Mouse (Mus musculus): ENCODE data around the gene Il22ra1. TPM values are rescaled to one million over a fixed set of nuclear protein-coding genes. Genes with fewer than 3 reads are reported as not detected.

Gene Il22ra1
- total RNA-seq, 2 experiments from 2014 or later: 3.6 TPM; not detected in 1

DNA sequence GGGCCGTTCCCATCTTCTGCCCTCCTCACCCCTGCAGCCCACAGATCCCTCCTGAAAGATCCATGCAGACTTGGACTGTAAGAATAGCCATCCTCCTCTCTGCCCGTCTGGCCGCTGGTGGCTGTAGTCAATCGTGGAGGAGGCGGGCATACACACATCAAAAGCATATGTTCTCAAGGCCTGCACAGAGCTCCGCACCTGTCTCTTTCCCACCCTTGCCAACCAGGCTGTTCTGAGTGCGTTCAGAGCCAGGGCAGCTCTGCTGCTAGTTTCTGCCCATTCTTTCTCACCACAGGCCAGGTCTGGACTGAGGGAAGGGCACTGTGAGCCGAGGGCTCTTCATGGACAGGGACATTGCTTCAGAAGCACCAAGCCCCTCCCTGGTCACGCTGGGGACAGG, 2.2 kb downstream of the Il22ra1 start:
- no peak for ATAC-seq (replicated peaks; ENCODE audit: low FRiP score, poor library complexity, severe bottlenecking)

DNA sequence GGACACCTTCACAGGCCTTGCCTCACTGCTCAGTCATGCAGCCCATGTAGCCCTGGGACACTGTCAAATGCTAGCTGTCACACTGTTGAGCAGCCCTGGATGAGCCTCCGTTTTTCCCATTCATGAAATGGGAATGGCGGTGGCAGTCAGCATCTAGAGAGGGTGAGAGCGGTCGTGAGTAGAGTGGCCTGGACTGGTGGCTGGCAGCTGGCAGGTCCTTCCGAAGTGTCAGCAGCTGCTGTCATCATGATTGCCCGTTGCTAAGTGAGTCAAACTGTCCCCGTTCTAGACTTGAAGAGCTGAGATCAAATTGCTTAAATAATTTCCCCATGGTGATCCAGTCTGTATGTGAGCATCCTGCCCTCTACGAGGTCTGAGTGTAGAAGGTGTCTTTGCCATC, 3.0 kb downstream of the Il22ra1 start:
- no peak for ATAC-seq (replicated peaks; ENCODE audit: low FRiP score, poor library complexity, severe bottlenecking)

DNA sequence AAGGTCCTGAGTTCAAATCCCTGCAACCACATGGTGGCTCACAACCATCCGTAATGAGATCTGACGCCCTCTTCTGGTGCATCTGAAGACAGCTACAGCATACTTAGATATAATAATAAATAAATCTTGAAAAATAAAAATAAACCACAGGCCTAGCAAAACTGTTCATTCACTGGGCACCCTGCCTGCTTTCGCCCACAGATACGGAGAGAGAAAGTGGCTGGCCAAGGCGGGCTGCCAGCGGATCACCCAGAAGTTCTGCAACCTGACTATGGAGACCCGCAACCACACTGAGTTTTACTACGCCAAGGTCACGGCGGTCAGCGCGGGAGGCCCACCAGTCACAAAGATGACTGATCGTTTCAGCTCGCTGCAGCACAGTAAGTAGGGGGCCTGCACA, 5.9 kb downstream of the Il22ra1 start:
- no peak for ATAC-seq (replicated peaks; ENCODE audit: low FRiP score, poor library complexity, severe bottlenecking)

DNA sequence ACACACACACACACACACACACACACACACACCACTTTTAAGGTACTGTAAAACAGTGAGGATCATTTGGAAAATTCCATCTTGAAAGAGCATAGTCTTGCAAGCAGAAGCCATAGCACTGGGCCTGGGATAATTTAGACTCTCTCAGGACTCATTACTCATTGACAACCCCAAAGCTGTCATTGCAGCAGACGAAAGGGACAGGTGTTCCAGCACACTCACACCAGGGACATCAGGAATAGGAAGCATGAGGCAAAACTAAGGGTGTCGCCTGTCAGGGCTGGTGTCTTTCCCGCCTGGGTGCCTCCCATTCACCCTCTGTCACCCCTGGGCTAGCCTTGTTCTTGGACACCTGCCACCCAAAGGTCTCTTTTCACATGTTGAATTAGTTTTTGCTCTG, 8.9 kb downstream of the Il22ra1 start:
- ATAC-seq (replicated peaks; ENCODE audit: low FRiP score, poor library complexity, severe bottlenecking): no peak

DNA sequence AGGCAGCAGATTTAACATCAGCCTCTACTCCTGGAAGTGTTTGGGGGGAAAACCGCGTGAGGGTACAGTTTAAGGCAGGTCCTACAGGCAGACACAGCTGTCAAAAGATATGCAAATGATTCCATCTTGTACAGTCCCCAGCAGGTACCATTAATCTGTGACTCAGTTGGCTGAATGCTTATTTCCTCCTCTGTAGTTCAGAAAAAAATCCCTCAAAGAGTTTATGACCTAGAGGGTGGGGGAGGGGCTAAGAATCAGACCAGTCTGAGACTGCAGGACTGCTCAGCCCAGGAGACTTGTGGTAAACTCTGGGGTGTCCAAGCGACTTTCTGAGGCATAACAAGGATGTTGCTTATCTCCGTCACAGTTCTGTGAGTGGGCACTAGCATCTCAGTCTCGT, 10.3 kb downstream of the Il22ra1 start:
- ATAC-seq (replicated peaks; ENCODE audit: low FRiP score, poor library complexity, severe bottlenecking): peak; percentile 7; the same call in 1 of the 2 replicates

DNA sequence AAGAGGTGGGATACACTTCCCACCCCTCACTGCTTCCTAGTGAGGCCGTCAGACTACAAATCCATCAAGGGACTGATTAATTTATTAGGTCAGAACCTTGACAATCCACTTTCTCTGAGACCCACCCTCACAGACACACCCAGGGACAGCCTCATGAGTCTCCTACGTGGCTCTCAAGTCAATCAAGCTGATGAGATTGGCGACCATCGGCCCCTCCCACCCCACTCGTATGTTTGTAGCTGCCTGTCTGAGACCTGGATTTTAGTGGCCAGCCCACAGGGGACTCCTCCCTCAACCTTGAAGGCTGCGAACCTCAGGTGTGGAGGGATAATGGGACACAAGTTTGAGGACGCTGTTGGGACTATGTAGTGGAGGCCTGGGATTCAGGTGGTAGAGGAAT, 11.2 kb downstream of the Il22ra1 start:
- peak; percentile 58 for ATAC-seq (replicated peaks; ENCODE audit: low FRiP score, poor library complexity, severe bottlenecking)

DNA sequence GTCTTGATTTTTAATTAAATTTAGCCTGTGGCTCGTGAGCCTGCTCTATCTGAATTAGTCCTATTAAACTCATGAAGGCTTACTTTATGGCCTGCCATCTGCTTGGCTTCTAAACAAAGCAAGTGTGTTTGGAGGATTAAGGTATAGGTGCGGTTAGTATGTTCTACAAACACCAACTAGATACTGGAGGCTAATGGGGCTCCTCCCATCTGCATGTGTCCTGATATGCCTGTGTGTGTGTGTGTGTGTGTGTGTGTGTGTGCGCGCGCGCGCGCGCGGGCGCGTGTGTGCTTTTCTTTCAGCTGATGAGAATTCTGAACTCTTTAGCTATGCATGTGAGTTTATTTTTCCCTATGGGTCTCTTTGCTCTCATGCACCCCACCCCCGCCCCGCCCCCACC, 11.7 kb downstream of the Il22ra1 start:
- peak; percentile 85 for ATAC-seq (replicated peaks; ENCODE audit: low FRiP score, poor library complexity, severe bottlenecking)

DNA sequence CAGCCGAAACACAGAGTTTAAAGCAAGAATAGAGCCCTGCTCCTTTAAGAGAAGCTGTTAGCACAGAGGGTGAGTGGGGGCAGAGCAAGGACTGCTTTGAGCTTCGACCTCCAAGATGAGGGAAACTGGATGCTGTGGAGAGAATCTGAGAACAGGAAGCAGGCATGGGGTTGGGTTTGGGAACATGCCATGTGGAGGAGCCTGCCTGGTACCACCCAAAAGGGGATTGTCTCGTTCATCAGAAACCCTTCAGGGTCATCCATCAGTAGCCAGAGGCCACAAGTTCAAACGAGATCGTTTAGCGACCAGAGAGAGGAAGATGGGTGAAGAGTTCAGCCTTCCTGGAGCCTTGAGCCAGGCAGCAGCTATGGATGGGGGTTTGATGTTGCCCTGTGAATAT, 15.5 kb downstream of the Il22ra1 start:
- no peak for ATAC-seq (replicated peaks; ENCODE audit: low FRiP score, poor library complexity, severe bottlenecking)

DNA sequence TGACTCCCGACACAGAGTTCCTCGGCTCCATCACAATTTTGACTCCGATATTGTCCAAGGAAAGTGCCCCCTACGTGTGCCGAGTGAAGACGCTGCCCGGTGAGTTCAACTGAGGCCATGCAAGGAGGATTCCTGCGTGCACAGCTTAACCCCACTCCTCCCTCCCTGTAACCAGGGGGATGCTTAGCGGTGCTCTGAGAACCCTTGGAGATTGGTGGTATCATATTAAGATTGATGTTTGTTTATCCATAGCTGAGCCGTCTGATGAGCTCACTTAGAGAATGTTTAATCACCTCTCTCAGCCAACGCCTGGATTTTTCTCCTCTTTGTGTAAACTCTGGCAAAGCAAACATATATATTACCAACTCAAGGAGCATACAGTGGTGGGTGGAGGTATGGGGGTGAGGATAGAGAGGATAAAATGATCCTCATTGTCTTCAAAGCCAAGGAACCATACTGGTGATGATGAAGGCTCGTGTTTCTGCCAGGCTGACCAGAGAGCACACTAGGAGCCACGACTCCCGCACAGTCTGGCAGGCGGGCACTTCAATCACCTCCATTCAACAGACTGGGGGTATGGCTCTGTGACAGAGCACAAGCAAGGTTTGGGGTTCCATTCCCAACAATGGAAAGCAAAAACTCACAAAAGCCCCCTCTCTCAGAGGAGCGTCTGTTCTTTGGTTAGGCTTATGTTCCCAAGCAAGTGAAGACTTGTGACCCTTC, 16.9 kb downstream of the Il22ra1 start:
- ATAC-seq (replicated peaks; ENCODE audit: low FRiP score, poor library complexity, severe bottlenecking): no peak

DNA sequence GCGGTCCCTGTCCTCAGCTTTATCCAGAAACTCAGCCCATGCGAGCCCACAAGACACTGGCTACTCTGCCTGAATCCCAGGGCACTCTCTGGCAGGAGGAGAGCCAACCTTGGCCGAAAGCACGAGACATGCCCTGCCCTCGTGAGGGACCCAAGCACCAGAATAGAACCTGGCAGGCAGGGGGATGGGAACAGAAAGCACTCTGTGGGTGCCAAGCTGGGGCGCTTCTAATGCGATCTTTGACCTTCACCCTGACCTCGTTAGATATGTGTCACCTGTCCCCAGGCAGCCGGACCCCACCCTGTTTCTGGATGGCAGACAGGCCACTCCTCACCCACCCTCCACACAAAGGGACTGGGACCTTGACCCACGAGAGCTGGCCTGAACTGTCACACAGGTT, 17.6 kb downstream of the Il22ra1 start:
- ATAC-seq (replicated peaks; ENCODE audit: low FRiP score, poor library complexity, severe bottlenecking): no peak

DNA sequence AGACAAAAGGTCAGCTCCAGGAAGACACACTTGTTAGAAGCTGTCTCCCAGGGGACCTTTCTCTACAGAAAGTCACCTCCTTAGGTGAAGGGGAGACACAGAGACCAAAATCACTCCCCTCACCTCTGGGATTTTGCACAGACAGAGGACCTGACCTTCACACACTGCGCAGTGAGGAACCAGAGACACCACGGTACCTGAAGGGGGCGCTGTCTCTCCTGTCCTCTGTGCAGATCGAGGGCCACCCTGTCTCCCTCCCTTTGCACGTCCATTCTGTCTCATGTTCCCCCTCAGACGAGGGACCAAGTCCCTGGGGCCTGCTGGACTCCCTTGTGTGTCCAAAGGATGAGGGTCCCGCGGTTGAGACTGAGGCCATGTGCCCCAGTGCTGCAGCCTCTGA, 22.9 kb downstream of the Il22ra1 start:
- ATAC-seq (replicated peaks; ENCODE audit: low FRiP score, poor library complexity, severe bottlenecking): no peak

DNA sequence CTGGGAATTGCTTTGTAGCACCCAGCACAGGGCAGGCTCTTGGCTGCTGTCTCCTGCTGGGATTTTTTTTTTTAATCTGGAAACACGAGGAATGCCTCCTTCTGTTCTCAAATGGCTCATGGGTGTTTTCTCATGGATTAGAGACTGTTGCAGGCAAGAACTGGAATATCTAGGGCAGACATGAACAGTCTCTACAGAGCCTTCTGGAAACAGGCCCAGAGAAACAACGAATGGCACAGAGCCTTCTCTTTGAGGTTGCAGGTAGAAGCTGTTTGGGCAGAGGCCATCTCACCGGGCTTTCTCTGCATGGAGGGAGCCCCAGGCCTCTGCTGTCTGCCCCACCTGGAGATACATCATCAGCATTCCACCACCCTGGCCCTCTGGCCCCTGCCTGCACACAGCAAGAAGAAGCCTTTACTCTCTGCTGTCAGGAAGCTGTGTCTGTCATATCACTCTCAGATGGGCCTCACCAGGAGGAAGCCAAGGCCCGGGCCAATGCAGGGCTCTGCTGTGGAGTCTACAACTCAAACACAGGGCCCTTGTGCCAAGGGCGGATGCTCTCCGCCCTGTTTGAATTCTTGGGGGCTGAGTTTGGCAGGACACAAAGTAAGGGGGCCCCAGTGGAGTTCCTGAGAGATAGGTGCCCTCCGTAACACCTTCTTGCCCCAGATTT, 24.3 kb downstream of the Il22ra1 start:
- ATAC-seq (replicated peaks; ENCODE audit: low FRiP score, poor library complexity, severe bottlenecking): no peak

DNA sequence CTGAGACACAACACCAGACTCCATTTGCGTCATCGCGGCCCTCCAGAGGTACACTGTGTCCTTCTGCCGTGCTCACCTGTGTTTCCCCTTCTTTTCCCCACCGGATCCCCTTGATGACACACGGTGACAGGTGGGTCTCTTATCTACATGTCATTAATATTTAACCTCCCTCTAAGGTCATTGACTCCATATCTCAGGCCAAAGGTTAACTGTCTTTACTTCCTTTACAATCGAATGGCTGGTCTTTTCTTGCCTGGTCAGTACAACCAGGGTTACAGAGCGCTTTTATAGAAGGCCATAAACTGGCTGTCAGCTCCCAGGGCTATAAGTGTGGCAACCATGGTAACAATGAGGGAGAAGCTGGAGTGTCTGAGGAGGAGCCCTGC, 24.8 kb downstream of the Il22ra1 start:
- ATAC-seq (replicated peaks; ENCODE audit: low FRiP score, poor library complexity, severe bottlenecking): no peak

DNA sequence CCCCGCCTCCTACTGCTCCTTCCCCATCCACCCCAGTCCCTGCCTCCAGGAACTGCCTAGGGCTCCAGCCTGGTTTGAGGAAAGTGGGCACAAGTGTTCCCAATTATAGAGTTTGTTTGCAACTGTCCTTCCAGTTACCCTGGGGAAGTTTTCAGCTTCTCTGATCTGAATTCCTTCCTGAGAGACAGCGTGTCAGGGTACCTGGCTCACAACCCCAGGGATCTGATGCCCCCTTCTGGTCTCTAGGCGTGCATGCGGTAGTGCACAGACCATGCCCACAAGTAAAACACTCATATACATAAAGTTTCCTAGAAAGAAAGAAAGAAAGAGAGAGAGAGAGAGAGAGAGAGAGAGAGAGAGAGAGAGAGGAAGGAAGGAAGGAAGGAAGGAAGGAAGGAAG, 30.4 kb downstream of the Il22ra1 start:
- ATAC-seq (replicated peaks; ENCODE audit: low FRiP score, poor library complexity, severe bottlenecking): no peak

DNA sequence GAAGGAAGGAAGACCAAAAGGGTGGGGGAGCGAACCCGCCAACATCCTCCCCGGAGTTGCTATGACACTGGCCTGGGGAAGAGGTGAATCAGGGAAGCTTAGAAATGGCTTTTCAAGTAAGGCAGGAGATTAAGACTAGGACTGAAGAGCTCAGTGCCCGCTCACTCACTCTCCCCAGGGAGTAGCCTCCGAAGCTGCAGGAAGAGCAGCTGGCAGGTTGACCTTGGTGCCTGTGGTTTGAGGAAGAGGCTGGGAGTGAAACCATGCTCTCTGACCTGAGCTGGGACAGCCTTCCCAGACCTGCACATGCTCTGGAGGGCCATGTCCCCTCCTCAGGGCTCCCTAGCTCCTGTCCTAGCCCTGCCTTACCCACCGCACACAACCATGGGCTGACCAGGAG, 30.9 kb downstream of the Il22ra1 start:
- no peak for ATAC-seq (replicated peaks; ENCODE audit: low FRiP score, poor library complexity, severe bottlenecking)

DNA sequence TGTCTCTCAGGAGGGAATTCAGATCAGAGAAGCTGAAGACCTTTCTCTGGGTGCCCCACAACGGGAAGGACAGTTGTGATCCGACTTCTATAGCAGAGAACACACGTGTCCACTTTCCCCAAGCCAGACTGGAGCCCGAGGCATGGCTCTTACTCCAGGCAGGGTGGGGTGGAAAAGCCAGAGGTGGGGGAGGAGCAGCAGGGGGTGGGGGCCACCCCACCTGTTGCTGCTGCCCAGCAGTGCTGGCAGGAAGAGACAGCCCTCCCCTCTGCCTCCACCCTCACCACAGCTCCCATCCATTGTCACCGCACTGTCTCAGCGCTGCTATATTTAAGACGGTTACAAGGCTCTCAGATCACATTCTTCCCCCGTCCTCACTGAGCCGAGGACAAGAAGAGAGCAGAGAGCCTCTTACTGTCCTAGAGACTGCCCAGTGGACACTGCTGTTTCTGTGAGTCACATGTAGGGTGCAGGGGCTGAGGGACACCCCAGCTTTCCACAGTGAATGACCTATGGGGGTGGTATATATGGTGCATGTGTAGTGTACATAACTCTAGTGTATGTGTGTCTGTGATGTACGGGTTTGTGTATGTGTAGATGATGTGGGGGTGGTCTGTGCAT, 31.5 kb downstream of the Il22ra1 start, which contains the start of gene Myom3:
Gene Myom3 (plus strand): TSS at position 360 of the 621 bp plus-strand sequence.
- ATAC-seq (replicated peaks; ENCODE audit: low FRiP score, poor library complexity, severe bottlenecking): no peak

DNA sequence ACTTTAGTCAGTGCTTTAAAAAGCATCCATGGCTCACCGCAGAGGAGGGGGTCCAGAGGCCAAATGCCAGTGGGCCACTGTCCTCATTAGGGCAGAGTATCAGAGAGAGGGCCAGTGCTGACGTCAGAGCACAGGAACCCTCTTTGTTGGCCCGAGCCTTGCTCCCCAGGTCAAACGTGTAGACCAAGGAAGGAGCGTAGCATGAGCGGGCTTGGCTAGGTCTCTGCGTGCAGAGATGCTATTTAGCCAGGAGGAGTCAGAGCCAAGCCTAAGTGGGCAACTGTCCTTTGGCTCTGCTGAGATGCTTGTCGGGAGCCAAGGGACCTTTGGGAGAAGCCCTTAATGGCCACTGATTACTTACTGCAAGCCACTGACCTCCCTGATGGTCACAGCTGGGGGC, 33.1 kb downstream of the Il22ra1 start:
- no peak for ATAC-seq (replicated peaks; ENCODE audit: low FRiP score, poor library complexity, severe bottlenecking)

DNA sequence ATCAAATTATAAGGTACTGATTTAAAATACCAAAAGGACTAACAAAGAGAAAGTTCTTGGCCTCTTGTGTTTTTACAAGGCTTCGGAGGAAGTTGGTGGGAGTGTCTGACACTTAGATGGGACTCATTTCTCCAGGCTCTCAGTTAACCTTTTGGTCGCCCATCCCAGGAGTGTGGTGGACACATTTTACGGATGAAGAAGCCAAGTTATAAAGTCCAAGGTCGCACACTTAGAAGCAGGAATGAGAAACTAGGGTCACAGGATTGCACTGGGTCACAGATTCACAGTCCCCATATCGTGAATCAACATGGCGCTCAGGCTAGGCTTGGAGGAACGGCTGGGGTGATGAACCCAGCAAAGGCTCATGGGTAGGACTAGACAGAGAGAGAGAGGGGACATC, 33.6 kb downstream of the Il22ra1 start:
- ATAC-seq (replicated peaks; ENCODE audit: low FRiP score, poor library complexity, severe bottlenecking): no peak

DNA sequence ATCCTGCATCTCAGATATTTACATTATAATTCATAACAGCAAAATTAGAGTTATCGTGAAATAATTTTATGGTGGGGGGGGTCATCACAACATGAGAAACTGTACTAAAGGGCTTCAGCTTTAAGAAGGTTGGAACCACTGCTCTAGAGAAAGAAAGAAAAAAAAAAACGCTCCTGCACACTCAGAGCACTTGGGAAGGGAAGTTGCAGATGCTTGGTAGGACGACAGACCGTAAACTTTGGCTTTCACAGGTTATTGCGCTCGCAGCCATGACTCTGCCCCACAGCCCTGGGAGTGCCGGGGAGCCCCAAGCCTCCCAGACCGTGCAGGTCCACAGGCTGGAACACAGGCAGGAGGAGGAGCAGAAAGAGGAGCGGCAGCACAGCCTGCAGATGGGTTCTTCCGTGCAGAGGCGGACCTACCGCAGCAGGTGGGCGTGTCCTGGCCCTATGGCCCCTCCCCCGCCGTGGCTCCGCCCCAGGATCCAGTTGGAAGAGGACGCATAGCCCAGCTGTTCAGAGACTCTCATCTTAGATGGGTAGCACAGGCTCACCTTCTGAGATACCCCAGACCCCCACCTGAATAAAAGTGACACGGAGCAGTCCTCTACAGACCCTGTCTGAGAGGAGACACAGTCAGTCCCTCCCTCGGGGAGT, 34.4 kb downstream of the Il22ra1 start:
- peak; percentile 83 for ATAC-seq (replicated peaks; ENCODE audit: low FRiP score, poor library complexity, severe bottlenecking)

DNA sequence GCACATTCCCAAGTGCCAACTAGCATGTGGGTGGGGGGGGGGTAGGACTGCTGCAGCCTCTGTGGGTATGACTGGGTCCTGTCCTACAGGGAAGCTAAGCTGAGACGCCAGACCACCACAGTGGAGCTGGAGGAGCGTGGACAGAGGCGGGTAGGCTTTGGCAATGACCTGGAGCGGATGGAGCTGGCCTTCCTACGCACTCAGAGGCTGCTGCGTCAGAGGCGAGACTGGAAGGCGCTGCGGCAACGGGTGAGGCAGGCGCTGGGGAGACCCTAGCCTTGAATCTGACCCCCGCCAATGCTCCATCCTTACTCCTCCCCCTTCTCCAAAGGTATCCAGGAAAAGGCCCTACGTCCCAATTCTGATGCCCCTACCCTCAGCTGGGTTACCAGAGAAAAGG, 36.7 kb downstream of the Il22ra1 start:
- no peak for ATAC-seq (replicated peaks; ENCODE audit: low FRiP score, poor library complexity, severe bottlenecking)

DNA sequence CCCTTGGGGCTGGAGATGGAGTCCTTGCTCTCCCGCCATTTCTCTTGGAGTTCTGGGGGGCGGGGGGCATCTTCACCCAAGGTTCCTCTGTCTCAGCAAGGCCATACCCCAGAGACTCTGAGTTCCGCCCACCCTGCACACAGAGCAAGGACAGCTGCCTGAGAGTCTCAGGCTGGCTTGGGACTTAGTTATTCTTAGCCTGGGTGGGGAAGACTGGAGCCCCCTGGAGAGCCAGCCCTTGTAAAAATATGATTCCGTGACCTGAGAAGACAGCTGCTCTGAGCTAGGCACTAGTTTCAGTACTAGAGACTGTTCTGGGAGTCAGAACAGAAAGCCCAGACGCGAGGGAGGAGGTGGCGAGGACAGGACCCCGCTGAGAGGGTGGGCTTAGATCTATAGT, 37.7 kb downstream of the Il22ra1 start:
- no peak for ATAC-seq (replicated peaks; ENCODE audit: low FRiP score, poor library complexity, severe bottlenecking)

All from erythroid progenitor cell, adult 5-6 weeks (primary cell).